Mouse (Mus musculus) embryonic facial prominence, embryonic 11.5 days (tissue): ENCODE measurements at regions not wholly inside any gene's neighbourhood (a gene's known extent, or its start where the extent isn't known, plus 50 kb on each side); places are given as distances from the start of the nearest gene placed in this dataset.

Source experiments
- ATAC-seq: fragments of 200-750 bp; cut with Nextera tagmentation; replicated peaks from 2 replicates; pipeline ENCODE4 v1.8.0; 2017; ENCODE audit warnings: low read depth; ENCODE audit not compliant: insufficient number of reproducible peaks, low FRiP score, low TSS enrichment
- DNase-seq: peaks from one replicate; pipeline ENCODE4 v3.0.0-alpha.2; 2015; ENCODE audit warnings: low spot score
- H3K27ac ChIP-seq: fragments of 300-500 bp; sonication (generic); replicated peaks from 2 replicates; pipeline ENCODE4 v1.5.1; 2014; ENCODE audit warnings: mild to moderate bottlenecking, low read depth, low read length, control low read depth
- H3K27me3 ChIP-seq: fragments of 300-500 bp; sonication (generic); 2 replicates; pipeline ENCODE4 v1.6.1; 2014; ENCODE audit warnings: mild to moderate bottlenecking, low read length, moderate library complexity, mixed read lengths; ENCODE audit not compliant: control insufficient read depth, insufficient read depth
- H3K36me3 ChIP-seq: fragments of 300-500 bp; sonication (generic); replicated peaks from 2 replicates; pipeline ENCODE4 v1.6.1; 2014; ENCODE audit warnings: low read depth, mild to moderate bottlenecking, low read length, moderate library complexity, mixed read lengths; ENCODE audit not compliant: control insufficient read depth, insufficient read depth
- H3K4me1 ChIP-seq: fragments of 300-500 bp; sonication (generic); 2 replicates; pipeline ENCODE4 v1.6.1; 2014; ENCODE audit warnings: low read length, mixed read lengths; ENCODE audit not compliant: control insufficient read depth, insufficient read depth
- H3K4me2 ChIP-seq: fragments of 300-500 bp; sonication (generic); 2 replicates; pipeline ENCODE4 v1.6.1; 2014; ENCODE audit warnings: low read depth, mild to moderate bottlenecking, control low read depth, low read length, moderate library complexity
- H3K4me3 ChIP-seq: fragments of 300-500 bp; sonication (generic); 2 replicates; pipeline ENCODE4 v1.5.1; 2014; ENCODE audit warnings: low read depth, low read length, control low read depth
- H3K9ac ChIP-seq: fragments of 300-500 bp; sonication (generic); replicated peaks from 2 replicates; pipeline ENCODE4 v1.6.1; 2014; ENCODE audit warnings: mild to moderate bottlenecking, control low read depth, low read length
- H3K9me3 ChIP-seq: fragments of 300-500 bp; sonication (generic); replicated peaks from 2 replicates; pipeline ENCODE4 v1.6.1; 2016; ENCODE audit warnings: mild to moderate bottlenecking, low read length, inconsistent platforms, mixed read lengths; ENCODE audit not compliant: control insufficient read depth
- WGBS: fragments of 180-500 bp; shearing (Covaris S2); extraction: QIAGEN DNeasy Blood & Tissue Kit; methylation state at CpG from one replicate; pipeline ENCODE4 v1.1.7; 2014; 5-methylcytosine and 5-hydroxymethylcytosine counted together

DNA sequence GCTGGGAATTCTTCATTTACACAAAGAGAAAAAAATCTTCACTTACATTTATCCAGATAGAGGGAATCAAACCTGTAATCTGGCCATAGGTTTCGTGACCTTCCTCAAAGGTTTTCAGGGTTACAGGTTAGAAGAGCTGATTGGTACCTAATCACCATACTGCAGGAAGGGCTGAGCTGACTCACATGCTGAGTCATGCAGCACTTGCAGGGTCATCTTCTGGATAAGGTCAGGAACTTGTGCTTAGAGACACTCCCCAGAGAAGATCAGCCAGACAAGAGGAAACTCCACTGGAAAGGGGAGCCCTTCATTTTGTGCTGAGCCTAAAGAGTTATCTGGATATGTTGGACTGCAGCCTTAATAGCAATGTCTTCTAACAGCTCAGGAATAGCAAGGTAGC lies 237.6 kb downstream of the Pax3 start:
- Histone ChIP-seq H3K27ac (no peak overlapping the region), H3K4me1 (no peaks in the 10 kb centered on the region), H3K9ac (no peak overlapping the region), H3K36me3 (no peaks in the 10 kb centered on the region), H3K27me3 (no peaks in the 10 kb centered on the region), H3K4me2 (no peak overlapping the region), H3K9me3 (no peaks in the 10 kb centered on the region), H3K4me3 (no peak overlapping the region)
- WGBS: 69% methylated on average over 1 of the region's 1 CpGs
- no peak for ATAC-seq
- DNase-seq: no peak

- Histone ChIP-seq H3K4me2 (no peak overlapping the region), H3K4me3 (no peak overlapping the region), H3K9me3 (no peaks in the 10 kb centered on the region), H3K27ac (no peak overlapping the region), H3K27me3 (no peaks in the 10 kb centered on the region), H3K9ac (no peak overlapping the region), H3K36me3 (no peaks in the 10 kb centered on the region), H3K4me1 (no peaks in the 10 kb centered on the region)
- no peak for ATAC-seq
- WGBS: 74% methylated on average over 8 of the region's 8 CpGs
- no peak for DNase-seq
These were observed 239.7 kb downstream of the Pax3 start for GRCm38 (mm10) chr1:77957156-77957767.

DNA sequence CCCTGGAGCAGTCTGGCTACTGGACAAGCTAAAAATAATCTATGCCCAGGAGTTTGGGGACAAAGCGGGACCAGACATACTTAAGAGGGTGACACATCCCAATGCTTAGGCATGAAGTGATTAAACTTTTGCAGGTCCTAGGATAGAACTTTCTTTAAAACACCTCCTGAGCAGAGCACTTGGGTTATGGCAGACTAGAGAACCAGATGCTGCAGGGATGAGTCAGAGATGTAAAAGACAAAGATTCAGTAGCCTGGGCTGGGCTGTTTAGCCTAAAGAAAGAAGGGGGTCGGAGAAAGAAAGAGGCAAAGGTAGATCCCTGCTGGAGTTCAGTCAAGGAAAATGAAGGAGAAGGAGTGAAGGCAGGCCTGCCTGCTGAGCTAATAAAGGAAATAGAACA lies 249.0 kb downstream of the Pax3 start:
- H3K27ac ChIP-seq: no peak overlapping the region
- no peak for ATAC-seq
- H3K4me3 ChIP-seq: no peak overlapping the region
- no peaks in the 10 kb centered on the region for H3K27me3 ChIP-seq
- no peaks in the 10 kb centered on the region for H3K36me3 ChIP-seq
- no peak for DNase-seq
- H3K4me2 ChIP-seq: no peak overlapping the region
- no peak overlapping the region for H3K9ac ChIP-seq
- no peaks in the 10 kb centered on the region for H3K9me3 ChIP-seq
- H3K4me1 ChIP-seq: no peaks in the 10 kb centered on the region
- whole genome bisulfite sequencing: 74% methylated on average over 2 of the region's 2 CpGs

GRCm38 (mm10) chr1:77944327-77944645 lies 252.6 kb downstream of the Pax3 start:
- H3K27ac ChIP-seq: no peak overlapping the region
- H3K9ac ChIP-seq: no peak overlapping the region
- no peaks in the 10 kb centered on the region for H3K4me1 ChIP-seq
- 47% methylated on average over 2 of the region's 2 CpGs for WGBS
- DNase-seq (no peak), ATAC-seq (0 out of 2 replicates have a peak, but pooled peaks have one; percentile 39)
- H3K27me3 ChIP-seq: no peaks in the 10 kb centered on the region
- H3K4me3 ChIP-seq: no peak overlapping the region
- H3K36me3 ChIP-seq: no peaks in the 10 kb centered on the region
- H3K4me2 ChIP-seq: no peak overlapping the region
- no peaks in the 10 kb centered on the region for H3K9me3 ChIP-seq

DNA sequence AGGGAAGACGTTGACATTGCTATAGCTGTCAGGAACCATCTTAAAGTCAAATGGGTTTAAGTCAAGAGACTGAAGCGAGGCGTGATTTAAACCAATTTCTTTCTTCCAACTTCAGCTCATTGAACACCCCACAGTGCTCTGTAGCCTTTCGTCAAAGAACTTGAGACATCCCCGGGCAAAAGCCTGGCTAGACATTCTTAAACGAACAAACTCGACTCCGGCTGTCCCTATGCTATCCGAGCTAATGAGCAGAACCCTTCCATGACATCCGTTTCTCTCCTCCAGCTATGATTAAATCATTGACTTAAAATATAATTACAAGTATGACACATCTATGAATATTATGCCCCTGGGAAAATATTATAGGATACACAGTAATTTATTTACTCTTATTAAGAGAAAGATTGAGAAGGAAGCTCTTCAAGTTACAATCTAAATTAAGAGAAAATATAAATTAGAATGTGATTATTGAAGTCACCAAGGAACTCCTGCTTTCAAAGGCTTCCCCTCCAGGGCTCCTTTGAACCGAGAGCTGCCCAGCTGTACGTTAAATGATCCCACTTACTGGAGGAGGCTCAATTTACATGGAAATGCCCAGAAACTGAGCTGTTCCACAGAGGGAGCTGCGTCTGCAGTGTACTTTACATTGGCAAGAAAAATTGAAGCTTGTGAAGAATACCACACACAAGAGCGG lies 253.2 kb downstream of the Pax3 start:
- H3K4me2 ChIP-seq: no peak overlapping the region
- H3K4me1 ChIP-seq: no peaks in the 10 kb centered on the region
- H3K9me3 ChIP-seq: no peaks in the 10 kb centered on the region
- 52% methylated on average over 14 of the region's 14 CpGs for WGBS
- H3K9ac ChIP-seq: no peak overlapping the region
- H3K27ac ChIP-seq: no peak overlapping the region
- no peak overlapping the region for H3K4me3 ChIP-seq
- ATAC-seq (0 out of 2 replicates have a peak, but pooled peaks have one; percentile 18), DNase-seq (peak; percentile 60)
- H3K36me3 ChIP-seq: no peaks in the 10 kb centered on the region
- no peaks in the 10 kb centered on the region for H3K27me3 ChIP-seq

- H3K27me3 ChIP-seq: no peaks in the 10 kb centered on the region
- no peaks in the 10 kb centered on the region for H3K9me3 ChIP-seq
- H3K4me3 ChIP-seq: no peak overlapping the region
- no peaks in the 10 kb centered on the region for H3K4me1 ChIP-seq
- no peak overlapping the region for H3K27ac ChIP-seq
- DNase-seq (peak; percentile 83), ATAC-seq (no peak)
- H3K36me3 ChIP-seq: no peaks in the 10 kb centered on the region
- H3K4me2 ChIP-seq: no peak overlapping the region
- 2% methylated on average over 5 of the region's 5 CpGs for WGBS
- H3K9ac ChIP-seq: no peak overlapping the region
These were observed 253.8 kb downstream of the Pax3 start for GRCm38 (mm10) chr1:77943101-77943500.

GRCm38 (mm10) chr1:77933095-77933766 lies 263.7 kb downstream of the Pax3 start:
- Histone ChIP-seq H3K27me3 (no peaks in the 10 kb centered on the region), H3K4me2 (no peak overlapping the region), H3K9me3 (no peaks in the 10 kb centered on the region), H3K27ac (no peak overlapping the region), H3K4me3 (no peak overlapping the region), H3K9ac (no peak overlapping the region), H3K4me1 (no peaks in the 10 kb centered on the region), H3K36me3 (no peaks in the 10 kb centered on the region)
- no peak for DNase-seq
- WGBS: 74% methylated on average over 6 of the region's 6 CpGs
- ATAC-seq: no peak

GRCm38 (mm10) chr1:77932226-77932625 lies 264.7 kb downstream of the Pax3 start:
- DNase-seq: no peak
- H3K9ac ChIP-seq: no peak overlapping the region
- no peaks in the 10 kb centered on the region for H3K27me3 ChIP-seq
- no peak overlapping the region for H3K4me3 ChIP-seq
- H3K9me3 ChIP-seq: no peaks in the 10 kb centered on the region
- no peak overlapping the region for H3K27ac ChIP-seq
- no peak for ATAC-seq
- no peak overlapping the region for H3K4me2 ChIP-seq
- no peaks in the 10 kb centered on the region for H3K4me1 ChIP-seq
- H3K36me3 ChIP-seq: no peaks in the 10 kb centered on the region
- 77% methylated on average over 5 of the region's 5 CpGs for WGBS
